Mouse (Mus musculus): Measurements from ENCODE around the gene Arhgap22. TPM values are rescaled to one million over a fixed set of nuclear protein-coding genes. Genes with fewer than 3 reads are reported as not detected.

The Arhgap22 gene
- polyA plus RNA-seq, 1 experiment from 2014 or later, result 4.5 TPM

DNA sequence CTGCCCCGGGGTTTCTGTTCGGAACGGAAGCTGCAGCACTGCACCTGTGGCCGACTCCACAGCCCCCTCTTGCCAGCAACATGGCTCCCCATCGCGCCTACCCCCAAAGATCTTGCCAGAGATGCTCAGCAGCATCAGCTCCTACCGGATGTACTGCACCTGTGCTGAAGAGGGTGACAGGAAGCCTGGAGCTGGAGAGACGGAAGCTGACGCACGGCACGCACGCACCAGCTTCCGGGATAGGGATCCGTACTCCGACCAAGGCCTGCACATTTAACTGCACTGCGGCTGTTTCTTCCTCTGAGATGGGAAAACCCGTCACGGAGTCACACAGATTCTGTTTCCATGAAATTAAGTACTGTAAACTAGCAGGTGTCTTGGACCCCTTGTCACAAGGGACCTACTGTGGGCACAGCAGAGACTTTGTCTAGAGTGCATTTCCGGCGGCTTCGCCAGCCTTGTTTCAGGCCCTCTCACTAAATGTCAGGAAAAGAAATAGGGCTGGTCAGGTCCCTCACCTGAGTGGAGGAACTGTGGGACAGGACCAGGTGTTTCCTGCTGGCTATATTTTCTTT lies 23.9 kb upstream of the Arhgap22 start:
- Histone ChIP-seq H3K27ac (ENCODE audit: low read depth, low read length) (no peak overlapping the region), H3K9ac (ENCODE audit: low read depth, low read length) (no peak overlapping the region), H3K27me3 (ENCODE audit: control insufficient read depth, insufficient read depth, low read length) (no peaks in the 10 kb centered on the region), H3K4me2 (no peak overlapping the region), H3K4me3 (ENCODE audit: low read depth, low read length) (no peak overlapping the region), H3K4me1 (ENCODE audit: control insufficient read depth, insufficient read depth, low read length) (no peaks in the 10 kb centered on the region), H3K36me3 (ENCODE audit: control insufficient read depth, insufficient read depth, low read length) (no peaks in the 10 kb centered on the region), H3K9me3 (replicated peaks; ENCODE audit: control insufficient read depth, low read length) (no peaks in the 10 kb centered on the region)
- 91% methylated on average over 21 of the region's 21 CpGs for WGBS (ENCODE audit: insufficient replicate concordance)
- ATAC-seq (replicated peaks; ENCODE audit: insufficient number of reproducible peaks, low FRiP score, low TSS enrichment), result no peak

DNA sequence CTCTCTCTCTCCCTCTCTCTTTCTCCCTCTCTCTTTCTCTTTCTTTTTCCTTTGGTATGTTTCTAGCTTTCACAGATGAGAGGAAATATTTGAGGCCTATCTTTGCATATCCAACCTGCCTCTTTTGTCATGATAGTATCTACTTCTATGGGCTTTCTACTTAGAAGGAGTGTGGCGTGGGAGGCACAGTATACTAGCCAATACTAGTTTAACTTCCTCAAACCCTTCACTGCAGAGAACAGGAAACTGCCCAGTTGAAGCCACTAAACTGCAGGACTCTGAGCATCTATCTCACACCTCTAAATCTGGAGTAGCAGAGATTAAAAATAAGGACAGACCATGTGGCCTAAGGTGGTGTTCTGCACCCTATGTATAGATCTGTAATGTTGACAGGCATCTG lies 23.2 kb upstream of the Arhgap22 start:
- Histone ChIP-seq H3K4me3 (ENCODE audit: low read depth, low read length) (no peak overlapping the region), H3K4me1 (ENCODE audit: control insufficient read depth, insufficient read depth, low read length) (no peaks in the 10 kb centered on the region), H3K4me2 (no peak overlapping the region), H3K36me3 (ENCODE audit: control insufficient read depth, insufficient read depth, low read length) (no peaks in the 10 kb centered on the region), H3K27ac (ENCODE audit: low read depth, low read length) (no peak overlapping the region), H3K9me3 (replicated peaks; ENCODE audit: control insufficient read depth, low read length) (no peaks in the 10 kb centered on the region), H3K27me3 (ENCODE audit: control insufficient read depth, insufficient read depth, low read length) (no peaks in the 10 kb centered on the region), H3K9ac (ENCODE audit: low read depth, low read length) (no peak overlapping the region)
- no peak for ATAC-seq (replicated peaks; ENCODE audit: insufficient number of reproducible peaks, low FRiP score, low TSS enrichment)
- WGBS (ENCODE audit: insufficient replicate concordance), result 55% methylated on average over 1 of the region's 1 CpGs

DNA sequence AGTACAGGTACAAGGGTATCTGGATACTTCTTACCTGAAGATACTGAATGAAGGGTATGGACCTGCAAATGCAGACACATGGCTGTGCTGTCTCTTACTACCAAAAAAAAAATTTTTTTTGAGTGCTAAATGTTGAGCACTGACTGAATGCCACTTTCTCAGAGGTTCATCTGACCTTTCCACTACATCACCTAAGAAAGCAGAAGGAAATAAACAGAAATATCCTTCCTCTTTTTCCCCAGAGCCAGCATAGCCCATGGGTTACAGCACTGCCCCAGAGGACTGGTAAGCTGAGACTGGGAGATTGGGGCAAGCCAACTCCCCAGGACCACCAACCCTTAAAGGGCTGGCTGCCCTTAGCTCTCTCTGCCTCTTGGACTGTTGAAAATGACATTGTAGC lies 20.1 kb upstream of the Arhgap22 start:
- no peaks in the 10 kb centered on the region for H3K36me3 ChIP-seq (ENCODE audit: control insufficient read depth, insufficient read depth, low read length)
- ATAC-seq (replicated peaks; ENCODE audit: insufficient number of reproducible peaks, low FRiP score, low TSS enrichment), result no peak
- no peak overlapping the region for H3K4me3 ChIP-seq (ENCODE audit: low read depth, low read length)
- no peaks in the 10 kb centered on the region for H3K9me3 ChIP-seq (replicated peaks; ENCODE audit: control insufficient read depth, low read length)
- H3K4me2 ChIP-seq, result no peak overlapping the region
- no peaks in the 10 kb centered on the region for H3K27me3 ChIP-seq (ENCODE audit: control insufficient read depth, insufficient read depth, low read length)
- H3K4me1 ChIP-seq (ENCODE audit: control insufficient read depth, insufficient read depth, low read length), result no peaks in the 10 kb centered on the region
- no peak overlapping the region for H3K27ac ChIP-seq (ENCODE audit: low read depth, low read length)
- H3K9ac ChIP-seq (ENCODE audit: low read depth, low read length), result no peak overlapping the region

DNA sequence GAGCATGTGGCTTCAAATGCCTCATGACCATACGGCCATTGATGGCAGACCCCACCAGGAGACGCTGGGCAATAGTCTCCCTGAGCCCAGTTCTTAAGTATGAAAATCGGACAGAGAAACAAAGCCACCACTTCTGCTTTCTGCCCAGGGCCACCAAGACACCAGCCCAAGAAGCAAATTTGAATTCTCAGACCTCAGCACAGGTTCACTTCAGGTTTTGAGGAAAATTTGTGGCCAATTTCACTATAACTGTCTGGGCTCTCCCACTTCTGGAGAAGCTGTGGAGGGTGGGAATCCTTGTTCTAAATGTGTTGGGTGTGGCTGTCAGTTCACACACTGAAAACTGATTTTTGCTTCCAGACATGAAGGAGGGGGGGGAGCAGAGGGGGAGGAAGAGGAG lies 19.6 kb upstream of the Arhgap22 start:
- no peaks in the 10 kb centered on the region for H3K27me3 ChIP-seq (ENCODE audit: control insufficient read depth, insufficient read depth, low read length)
- no peak overlapping the region for H3K4me3 ChIP-seq (ENCODE audit: low read depth, low read length)
- no peak overlapping the region for H3K27ac ChIP-seq (ENCODE audit: low read depth, low read length)
- H3K4me2 ChIP-seq, result no peak overlapping the region
- H3K36me3 ChIP-seq (ENCODE audit: control insufficient read depth, insufficient read depth, low read length), result no peaks in the 10 kb centered on the region
- no peak overlapping the region for H3K9ac ChIP-seq (ENCODE audit: low read depth, low read length)
- no peak for ATAC-seq (replicated peaks; ENCODE audit: insufficient number of reproducible peaks, low FRiP score, low TSS enrichment)
- H3K4me1 ChIP-seq (ENCODE audit: control insufficient read depth, insufficient read depth, low read length), result no peaks in the 10 kb centered on the region
- WGBS (ENCODE audit: insufficient replicate concordance), result 70% methylated on average over 3 of the region's 3 CpGs
- no peaks in the 10 kb centered on the region for H3K9me3 ChIP-seq (replicated peaks; ENCODE audit: control insufficient read depth, low read length)

DNA sequence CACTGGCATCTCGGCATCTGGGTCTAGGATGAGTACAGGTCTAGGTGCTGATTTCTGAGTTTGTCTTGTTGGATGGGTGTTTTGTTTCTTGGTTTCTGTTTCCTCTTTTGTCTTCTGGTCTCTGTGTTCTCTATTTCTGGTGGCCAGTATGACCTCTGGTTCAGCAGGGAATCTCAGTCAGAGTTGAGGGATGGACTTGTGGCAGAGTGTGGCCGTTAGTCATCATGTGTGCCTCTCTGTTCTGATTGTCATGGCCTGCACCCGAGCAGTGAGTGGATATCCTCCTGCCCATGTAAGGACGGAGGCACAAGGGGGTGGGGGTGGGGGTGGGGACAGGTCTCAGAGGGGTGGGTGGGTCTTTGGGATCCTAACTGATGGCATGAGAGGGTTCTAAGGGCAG lies 11.7 kb upstream of the Arhgap22 start:
- WGBS (ENCODE audit: insufficient replicate concordance), result 69% methylated on average over 4 of the region's 4 CpGs
- Histone ChIP-seq H3K27me3 (ENCODE audit: control insufficient read depth, insufficient read depth, low read length) (no peaks in the 10 kb centered on the region), H3K9ac (ENCODE audit: low read depth, low read length) (no peak overlapping the region)

DNA sequence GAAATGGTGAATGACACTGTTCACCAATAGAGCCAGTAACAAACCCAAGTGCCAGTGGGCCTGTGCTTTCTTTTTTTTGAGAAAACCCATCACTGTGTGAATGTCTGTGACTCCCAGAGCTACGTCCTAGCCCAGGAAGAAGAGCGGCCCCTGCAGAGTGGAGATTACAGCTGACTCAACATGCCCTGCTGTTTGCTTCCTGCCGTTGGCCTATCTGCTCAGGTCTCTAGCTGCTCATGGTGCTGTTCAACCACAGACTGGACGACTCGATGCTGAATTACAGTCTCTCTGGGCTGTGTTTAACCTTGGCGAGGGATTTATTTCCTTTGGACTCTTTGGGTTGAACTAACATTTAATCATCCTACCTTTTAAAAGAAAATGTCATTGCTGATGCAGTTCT lies 10.9 kb upstream of the Arhgap22 start:
- no peak overlapping the region for H3K4me2 ChIP-seq
- H3K4me3 ChIP-seq (ENCODE audit: low read depth, low read length), result no peak overlapping the region
- H3K9me3 ChIP-seq (replicated peaks; ENCODE audit: control insufficient read depth, low read length), result no peaks in the 10 kb centered on the region
- no peaks in the 10 kb centered on the region for H3K4me1 ChIP-seq (ENCODE audit: control insufficient read depth, insufficient read depth, low read length)
- no peak for ATAC-seq (replicated peaks; ENCODE audit: insufficient number of reproducible peaks, low FRiP score, low TSS enrichment)
- H3K36me3 ChIP-seq (ENCODE audit: control insufficient read depth, insufficient read depth, low read length), result no peaks in the 10 kb centered on the region
- WGBS (ENCODE audit: insufficient replicate concordance), result 58% methylated on average over 6 of the region's 6 CpGs
- H3K9ac ChIP-seq (ENCODE audit: low read depth, low read length), result no peak overlapping the region
- no peak overlapping the region for H3K27ac ChIP-seq (ENCODE audit: low read depth, low read length)
- H3K27me3 ChIP-seq (ENCODE audit: control insufficient read depth, insufficient read depth, low read length), result 0 out of 2 replicates have a peak, but pooled peaks cover 3% of the 10 kb centered on the region

More for the DNA sequence above, 11.7 kb upstream of the Arhgap22 start:
- no peak for ATAC-seq (replicated peaks; ENCODE audit: insufficient number of reproducible peaks, low FRiP score, low TSS enrichment)
- no peaks in the 10 kb centered on the region for H3K36me3 ChIP-seq (ENCODE audit: control insufficient read depth, insufficient read depth, low read length)
- H3K4me2 ChIP-seq, result no peak overlapping the region
- no peaks in the 10 kb centered on the region for H3K4me1 ChIP-seq (ENCODE audit: control insufficient read depth, insufficient read depth, low read length)
- H3K9me3 ChIP-seq (replicated peaks; ENCODE audit: control insufficient read depth, low read length), result no peaks in the 10 kb centered on the region
- H3K27ac ChIP-seq (ENCODE audit: low read depth, low read length), result no peak overlapping the region
- no peak overlapping the region for H3K4me3 ChIP-seq (ENCODE audit: low read depth, low read length)

DNA sequence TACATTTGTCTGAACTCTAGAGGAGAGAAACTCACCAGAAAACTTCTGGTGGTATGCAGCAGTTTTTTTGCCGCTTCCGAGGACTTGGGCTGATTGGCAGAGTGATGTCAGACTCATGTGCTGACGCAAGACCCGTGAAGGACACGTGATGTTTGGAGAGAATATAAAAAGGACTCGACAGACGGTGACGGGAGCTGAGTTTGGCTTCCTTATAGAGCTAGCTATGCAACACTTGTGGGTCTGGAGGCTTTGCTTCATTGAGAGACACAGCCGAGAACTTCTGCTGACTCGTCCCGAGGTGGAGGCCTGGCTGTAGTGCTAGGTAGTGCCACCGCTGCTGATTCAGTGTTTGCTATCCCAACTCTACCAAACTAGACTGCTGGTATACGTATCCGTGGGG lies 10.0 kb upstream of the Arhgap22 start:
- H3K27ac ChIP-seq (ENCODE audit: low read depth, low read length), result no peak overlapping the region
- no peak overlapping the region for H3K4me3 ChIP-seq (ENCODE audit: low read depth, low read length)
- no peaks in the 10 kb centered on the region for H3K36me3 ChIP-seq (ENCODE audit: control insufficient read depth, insufficient read depth, low read length)
- H3K9ac ChIP-seq (ENCODE audit: low read depth, low read length), result no peak overlapping the region
- no peaks in the 10 kb centered on the region for H3K4me1 ChIP-seq (ENCODE audit: control insufficient read depth, insufficient read depth, low read length)
- no peak overlapping the region for H3K4me2 ChIP-seq
- 81% methylated on average over 14 of the region's 14 CpGs for WGBS (ENCODE audit: insufficient replicate concordance)
- no peaks in the 10 kb centered on the region for H3K9me3 ChIP-seq (replicated peaks; ENCODE audit: control insufficient read depth, low read length)
- H3K27me3 ChIP-seq (ENCODE audit: control insufficient read depth, insufficient read depth, low read length), result 0 out of 2 replicates have a peak, but pooled peaks cover 5% of the 10 kb centered on the region
- ATAC-seq (replicated peaks; ENCODE audit: insufficient number of reproducible peaks, low FRiP score, low TSS enrichment), result no peak

DNA sequence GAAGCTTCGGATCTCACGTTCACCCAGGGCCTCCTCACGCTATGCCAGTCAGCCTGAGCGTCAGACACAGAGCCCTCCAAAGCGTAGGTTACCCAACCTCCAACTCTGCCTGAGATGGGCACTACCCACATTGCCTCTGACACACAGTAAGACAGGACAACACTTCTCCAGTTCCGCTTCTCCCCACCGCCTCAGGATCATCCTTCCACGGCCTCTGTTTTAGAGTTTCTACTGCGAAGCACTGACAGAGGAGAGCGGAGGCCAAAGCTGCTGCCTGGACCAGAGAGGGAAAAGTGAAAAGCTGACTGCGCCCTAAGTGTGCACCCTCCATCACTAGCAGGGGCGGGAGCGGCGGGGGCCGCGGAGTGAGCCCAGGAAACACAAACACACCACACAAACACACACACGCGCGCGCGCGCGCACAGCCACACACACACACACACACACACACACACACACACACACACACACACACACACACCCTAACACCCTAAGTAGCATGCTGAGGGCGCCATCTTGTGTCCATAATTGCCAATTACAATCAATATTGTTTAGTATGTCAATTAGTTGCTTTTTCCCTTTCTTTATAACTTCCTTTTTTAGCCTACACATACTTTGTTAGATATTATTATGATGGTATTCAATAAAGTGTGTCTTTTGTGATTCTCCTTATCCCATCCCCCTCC lies 8.4 kb upstream of the Arhgap22 start:
- H3K36me3 ChIP-seq (ENCODE audit: control insufficient read depth, insufficient read depth, low read length), result no peaks in the 10 kb centered on the region
- no peak for ATAC-seq (replicated peaks; ENCODE audit: insufficient number of reproducible peaks, low FRiP score, low TSS enrichment)
- no peak overlapping the region for H3K27ac ChIP-seq (ENCODE audit: low read depth, low read length)
- H3K27me3 ChIP-seq (ENCODE audit: control insufficient read depth, insufficient read depth, low read length), result 0 out of 2 replicates have a peak, but pooled peaks cover 5% of the 10 kb centered on the region
- H3K9me3 ChIP-seq (replicated peaks; ENCODE audit: control insufficient read depth, low read length), result no peaks in the 10 kb centered on the region
- no peak overlapping the region for H3K9ac ChIP-seq (ENCODE audit: low read depth, low read length)
- H3K4me3 ChIP-seq (ENCODE audit: low read depth, low read length), result no peak overlapping the region
- no peaks in the 10 kb centered on the region for H3K4me1 ChIP-seq (ENCODE audit: control insufficient read depth, insufficient read depth, low read length)
- WGBS (ENCODE audit: insufficient replicate concordance), result 32% methylated on average over 24 of the region's 24 CpGs
- H3K4me2 ChIP-seq, result peak overlapping the region; percentile 40

DNA sequence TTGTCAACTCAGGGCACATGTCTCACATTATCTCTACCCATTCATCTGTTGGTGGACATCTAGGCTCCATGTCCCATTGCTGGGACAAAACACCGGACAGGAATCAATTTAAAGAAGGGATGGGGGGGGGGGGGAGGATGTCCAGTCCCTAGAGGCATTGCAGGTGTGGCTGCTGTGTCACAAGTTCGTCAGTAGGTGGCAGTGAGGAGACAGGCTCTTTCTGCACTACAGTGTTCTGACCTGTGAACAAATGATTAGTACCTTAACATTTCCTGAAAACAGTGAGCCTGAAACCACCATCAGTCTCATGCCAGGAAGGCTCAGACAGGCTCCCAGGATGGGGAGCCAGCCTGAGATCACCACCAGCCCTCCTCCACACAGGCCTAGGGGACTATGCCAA lies 6.8 kb upstream of the Arhgap22 start:
- no peak for ATAC-seq (replicated peaks; ENCODE audit: insufficient number of reproducible peaks, low FRiP score, low TSS enrichment)
- Histone ChIP-seq H3K27ac (ENCODE audit: low read depth, low read length) (no peak overlapping the region), H3K4me1 (ENCODE audit: control insufficient read depth, insufficient read depth, low read length) (no peaks in the 10 kb centered on the region), H3K9me3 (replicated peaks; ENCODE audit: control insufficient read depth, low read length) (no peaks in the 10 kb centered on the region), H3K9ac (ENCODE audit: low read depth, low read length) (no peak overlapping the region), H3K4me2 (no peak overlapping the region), H3K36me3 (ENCODE audit: control insufficient read depth, insufficient read depth, low read length) (no peaks in the 10 kb centered on the region), H3K4me3 (ENCODE audit: low read depth, low read length) (no peak overlapping the region), H3K27me3 (ENCODE audit: control insufficient read depth, insufficient read depth, low read length) (0 out of 2 replicates have a peak, but pooled peaks cover 5% of the 10 kb centered on the region)
- WGBS (ENCODE audit: insufficient replicate concordance), result 6% methylated on average over 2 of the region's 2 CpGs
